Mouse (Mus musculus): Measurements from ENCODE around the gene Atg4b. TPM values are rescaled to one million over a fixed set of nuclear protein-coding genes. Genes with fewer than 3 reads are reported as not detected.
A peak's percentile ranks its signal among the peaks of the same experiment; 100 is the strongest.

The Atg4b gene
- total RNA-seq (2017), result 25.8 and 33.9 TPM in 2 replicates

- no peak for ATAC-seq (replicated peaks; ENCODE audit: low read depth, poor library complexity, severe bottlenecking)
These were observed at the start of gene Atg4b for GRCm38 (mm10) chr1:93751290-93751689. Gene Atg4b (plus strand): TSS chr1:93751500.

- ATAC-seq (replicated peaks; ENCODE audit: low read depth, poor library complexity, severe bottlenecking), result no peak
These were observed 49.2 kb upstream of the Atg4b start for GRCm38 (mm10) chr1:93702106-93702505.

- no peak for ATAC-seq (replicated peaks; ENCODE audit: low read depth, poor library complexity, severe bottlenecking)
These were observed 47.7 kb upstream of the Atg4b start for GRCm38 (mm10) chr1:93703472-93704048.

- ATAC-seq (replicated peaks; ENCODE audit: low read depth, poor library complexity, severe bottlenecking), result no peak
These were observed 47.0 kb upstream of the Atg4b start for GRCm38 (mm10) chr1:93704341-93704740.

- no peak for ATAC-seq (replicated peaks; ENCODE audit: low read depth, poor library complexity, severe bottlenecking)
These were observed 45.9 kb upstream of the Atg4b start for GRCm38 (mm10) chr1:93705389-93705788.

GRCm38 (mm10) chr1:93716166-93716565 lies 35.1 kb upstream of the Atg4b start:
- no peak for ATAC-seq (replicated peaks; ENCODE audit: low read depth, poor library complexity, severe bottlenecking)

- ATAC-seq (replicated peaks; ENCODE audit: low read depth, poor library complexity, severe bottlenecking), result no peak
These were observed 29.7 kb upstream of the Atg4b start for GRCm38 (mm10) chr1:93721557-93721956.

- ATAC-seq (replicated peaks; ENCODE audit: low read depth, poor library complexity, severe bottlenecking), result no peak
These were observed 26.7 kb upstream of the Atg4b start for GRCm38 (mm10) chr1:93724623-93725022.

GRCm38 (mm10) chr1:93725665-93726064 lies 25.6 kb upstream of the Atg4b start:
- no peak for ATAC-seq (replicated peaks; ENCODE audit: low read depth, poor library complexity, severe bottlenecking)

- no peak for ATAC-seq (replicated peaks; ENCODE audit: low read depth, poor library complexity, severe bottlenecking)
These were observed 25.2 kb upstream of the Atg4b start for GRCm38 (mm10) chr1:93726116-93726515.

- ATAC-seq (replicated peaks; ENCODE audit: low read depth, poor library complexity, severe bottlenecking), result peak; percentile 96
These were observed 24.3 kb upstream of the Atg4b start for GRCm38 (mm10) chr1:93726974-93727373.

- no peak for ATAC-seq (replicated peaks; ENCODE audit: low read depth, poor library complexity, severe bottlenecking)
These were observed 20.2 kb upstream of the Atg4b start for GRCm38 (mm10) chr1:93731103-93731502.

- no peak for ATAC-seq (replicated peaks; ENCODE audit: low read depth, poor library complexity, severe bottlenecking)
These were observed 19.4 kb upstream of the Atg4b start for GRCm38 (mm10) chr1:93731880-93732281.

GRCm38 (mm10) chr1:93735859-93736258 lies 15.4 kb upstream of the Atg4b start:
- no peak for ATAC-seq (replicated peaks; ENCODE audit: low read depth, poor library complexity, severe bottlenecking)

- no peak for ATAC-seq (replicated peaks; ENCODE audit: low read depth, poor library complexity, severe bottlenecking)
These were observed 13.6 kb upstream of the Atg4b start for GRCm38 (mm10) chr1:93737711-93738110.

GRCm38 (mm10) chr1:93740671-93741070 lies 10.6 kb upstream of the Atg4b start:
- no peak for ATAC-seq (replicated peaks; ENCODE audit: low read depth, poor library complexity, severe bottlenecking)

- peak; percentile 58; the same call in 1 of the 2 replicates for ATAC-seq (replicated peaks; ENCODE audit: low read depth, poor library complexity, severe bottlenecking)
These were observed 9.3 kb upstream of the Atg4b start for GRCm38 (mm10) chr1:93741987-93742386.

- no peak for ATAC-seq (replicated peaks; ENCODE audit: low read depth, poor library complexity, severe bottlenecking)
These were observed 8.4 kb upstream of the Atg4b start for GRCm38 (mm10) chr1:93742910-93743309.

GRCm38 (mm10) chr1:93746179-93746578 lies 5.1 kb upstream of the Atg4b start:
- no peak for ATAC-seq (replicated peaks; ENCODE audit: low read depth, poor library complexity, severe bottlenecking)

- no peak for ATAC-seq (replicated peaks; ENCODE audit: low read depth, poor library complexity, severe bottlenecking)
These were observed 2.8 kb upstream of the Atg4b start for GRCm38 (mm10) chr1:93748539-93748938.

- ATAC-seq (replicated peaks; ENCODE audit: low read depth, poor library complexity, severe bottlenecking), result peak; percentile 55
These were observed 2.7 kb downstream of the Atg4b start for GRCm38 (mm10) chr1:93753911-93754572.
